Mouse (Mus musculus) gastrocnemius, postnatal 25 days (tissue): ENCODE results near the gene Urod. TPM values are rescaled to one million over a fixed set of nuclear protein-coding genes. Genes with fewer than 3 reads are reported as not detected.

ENCODE experiments used
- DNase-seq: peaks from one replicate; pipeline ENCODE4 v3.0.0; 2022
- total RNA-seq, 2 experiments: library from RNA; stranded (reverse); gene quantifications; 1 replicate in 1 of 2; 2 replicates in 1 of 2; pipeline ENCODE4 v1.2.3; 2021

The Urod gene
- total RNA-seq, 2 experiments from 2014 or later: 59.0 to 59.9 TPM

DNA sequence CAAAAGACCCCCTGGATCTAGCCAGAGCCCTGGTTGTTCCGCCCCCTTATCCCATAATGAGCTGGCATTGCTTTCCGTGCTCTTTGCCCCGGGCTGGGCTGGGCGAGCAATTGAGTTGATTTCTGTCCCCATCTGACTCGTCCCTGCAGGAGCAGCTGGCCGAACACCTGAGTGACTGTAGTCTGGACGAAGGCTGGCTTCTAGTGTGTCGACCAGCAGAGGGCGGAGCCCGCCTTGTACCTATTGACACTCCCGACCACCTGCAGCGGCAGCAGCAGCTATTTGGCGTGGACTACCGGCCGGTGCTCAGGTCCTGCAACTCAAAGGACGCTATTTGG lies 1.6 kb upstream of the Urod start:
- no peak for DNase-seq

DNA sequence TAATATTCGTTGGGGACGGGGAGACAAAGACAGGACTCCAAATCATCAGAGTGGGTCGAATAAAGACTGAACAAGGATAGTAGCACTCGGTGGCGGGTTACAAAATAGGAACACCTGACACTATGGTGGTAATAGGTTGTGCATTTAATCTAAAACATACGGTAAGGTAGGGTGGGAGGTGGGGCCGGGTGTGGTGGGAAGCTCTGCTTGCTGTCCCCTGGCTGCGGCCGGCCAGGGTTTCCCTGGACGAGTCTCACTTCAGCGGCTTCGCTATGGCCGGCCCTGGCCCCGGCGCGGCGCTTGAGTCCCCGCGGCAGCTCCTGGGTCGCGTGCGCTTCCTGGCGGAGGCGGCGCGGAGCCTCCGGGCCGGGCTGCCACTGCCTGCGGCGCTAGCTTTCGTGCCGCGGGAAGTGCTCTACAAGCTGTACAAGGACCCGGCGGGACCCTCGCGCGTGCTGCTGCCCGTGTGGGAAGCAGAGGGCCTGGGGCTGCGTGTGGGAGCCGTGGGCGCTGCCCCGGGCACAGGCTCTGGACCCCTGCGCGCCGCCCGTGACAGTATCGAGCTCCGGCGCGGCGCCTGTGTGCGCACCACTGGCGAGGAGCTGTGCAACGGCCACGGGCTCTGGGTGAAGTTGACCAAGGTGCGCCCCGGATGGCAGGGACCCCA lies 1.1 kb upstream of the Urod start, which contains the start of gene Hectd3:
Gene Hectd3 (plus strand): TSS at position 187 of the 667 bp plus-strand sequence.
- peak; percentile 61 for DNase-seq

DNA sequence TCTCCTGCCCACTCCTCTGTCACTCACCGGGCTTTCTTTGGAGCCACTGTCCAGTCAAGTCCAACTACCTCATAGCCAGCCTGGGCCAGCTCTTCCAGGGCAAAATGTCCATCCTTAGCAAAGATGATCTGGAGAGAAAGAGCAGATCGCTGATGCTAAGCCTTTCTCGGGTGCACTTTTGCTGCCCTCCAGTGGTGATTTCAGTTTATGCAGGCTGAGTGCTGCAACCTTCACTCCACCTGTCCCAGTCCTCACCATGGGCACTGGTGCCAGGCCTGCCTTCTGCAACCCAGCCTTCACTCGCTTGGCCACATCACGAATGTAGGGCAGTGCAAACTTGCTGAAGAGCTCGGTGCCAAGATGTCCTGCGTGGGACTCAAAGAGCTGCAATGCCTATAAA lies 2.8 kb downstream of the Urod start:
- peak; percentile 56 for DNase-seq

- DNase-seq: no peak
Measured at GRCm38 (mm10) chr4:116989731-116990130, 4.5 kb downstream of the Urod start.

DNA sequence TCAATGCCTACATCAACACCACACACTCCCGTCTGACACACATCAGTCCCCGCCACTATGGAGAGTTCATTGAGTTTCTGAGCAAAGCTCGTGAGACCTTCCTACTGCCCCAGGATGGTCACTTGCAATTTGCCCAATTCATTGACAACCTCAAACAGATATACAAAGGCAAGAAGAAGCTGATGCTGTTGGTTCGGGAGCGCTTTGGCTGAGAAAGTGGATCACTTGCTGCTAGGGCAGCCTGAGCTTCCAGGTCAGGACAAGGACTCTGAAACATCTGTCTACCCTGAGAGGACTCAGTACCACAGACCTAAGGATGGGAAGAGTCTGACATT lies 7.1 kb downstream of the Urod start:
- no peak for DNase-seq

GRCm38 (mm10) chr4:116986400-116987121 lies 7.7 kb downstream of the Urod start:
- DNase-seq: peak; percentile 40

DNA sequence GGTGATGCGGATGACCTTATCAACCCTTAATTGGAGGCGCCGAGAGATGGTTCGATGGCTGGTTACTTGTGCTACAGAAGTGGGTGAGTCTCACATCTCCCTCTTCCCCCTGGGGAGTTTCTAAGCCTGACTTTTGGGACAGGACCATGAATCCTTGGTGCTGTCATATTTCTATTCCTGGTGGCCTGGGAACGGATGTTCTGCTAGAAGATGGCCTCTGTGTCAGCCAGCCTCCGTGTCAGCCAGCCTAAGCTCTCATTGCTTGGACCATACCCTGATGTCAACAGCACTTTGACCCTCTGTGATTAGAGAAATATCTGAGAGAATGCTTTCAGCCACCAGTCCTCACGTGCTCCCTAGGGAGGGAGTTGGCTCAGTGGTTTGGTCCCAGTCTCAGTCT lies 8.5 kb downstream of the Urod start:
- DNase-seq: no peak

GRCm38 (mm10) chr4:116976503-116976902 lies 17.7 kb downstream of the Urod start:
- no peak for DNase-seq

- DNase-seq: no peak
Measured at GRCm38 (mm10) chr4:116954951-116955350, 39.3 kb downstream of the Urod start.

GRCm38 (mm10) chr4:116951642-116952041 lies 42.6 kb downstream of the Urod start:
- no peak for DNase-seq

- no peak for DNase-seq
Measured at GRCm38 (mm10) chr4:116944055-116944454, 50.2 kb downstream of the Urod start.

DNA sequence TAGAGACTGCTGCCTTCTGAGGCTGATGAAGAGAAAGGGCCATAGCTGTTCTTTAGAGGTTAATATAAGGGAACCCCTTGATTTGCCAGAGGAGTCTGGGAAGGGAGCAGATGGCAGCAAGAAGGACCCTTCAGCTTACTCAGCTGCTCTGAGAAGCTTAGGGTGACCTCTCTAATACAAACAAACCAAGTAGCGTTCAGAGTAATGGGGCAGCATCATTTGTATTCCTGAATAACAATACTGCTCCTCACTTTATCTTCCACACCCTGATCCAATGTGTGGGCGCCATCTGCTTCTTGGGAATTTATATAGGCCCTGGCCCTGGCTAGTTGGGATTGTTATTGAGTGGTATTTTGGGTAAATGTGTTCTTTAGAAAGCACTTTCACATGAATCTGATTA lies 51.5 kb downstream of the Urod start:
- no peak for DNase-seq

Other genes starting within 250 kb of the Urod start
- 1 to 10 TPM; 3.8 to 4.4 TPM for gene Toe1, start 186.8 kb downstream of the Urod start, total RNA-seq
- gene Mutyh, start 186.7 kb downstream of the Urod start, total RNA-seq: 1 to 10 TPM; 1.0 to 1.5 TPM
- gene Hpdl, start 172.7 kb downstream of the Urod start, total RNA-seq: 1 to 10 TPM; 2.0 to 2.3 TPM
- under 1 TPM; 0.11 to 0.13 TPM for gene Zswim5, start 117.0 kb downstream of the Urod start, total RNA-seq
- 10 to 100 TPM; 13.1 to 14.7 TPM for gene Hectd3, start 904 bp upstream of the Urod start, total RNA-seq
- gene Eif2b3, start 25.0 kb upstream of the Urod start, total RNA-seq: 10 to 100 TPM; 17.6 to 18.4 TPM
- 1 to 10 TPM; 1.5 to 1.8 TPM for gene Ptch2, start 101.7 kb upstream of the Urod start, total RNA-seq
- 1 to 10 TPM; 2.0 to 3.0 TPM for gene Btbd19, start 131.3 kb upstream of the Urod start, total RNA-seq
- not detected for gene Tctex1d4, start 132.4 kb upstream of the Urod start, total RNA-seq
- under 1 TPM; 0.51 to 0.62 TPM for gene Plk3, start 139.6 kb upstream of the Urod start, total RNA-seq
- 100 to 1,000 TPM; 527 to 576 TPM for gene Rps8, start 161.8 kb upstream of the Urod start, total RNA-seq
- gene Kif2c, start 188.2 kb upstream of the Urod start, total RNA-seq: under 1 TPM; 0.36 to 0.40 TPM